ENCODE assay signal across 8 mouse cellular contexts in genomic region chr1:170771437-170772003, GRCm38 (mm10).
A peak's percentile ranks its signal among the peaks of the same experiment; 100 is the strongest.
DNase-seq lines count a peak whose midpoint lies in the region; ATAC-seq and TF ChIP-seq lines count a peak whose summit lies in the region.
"Had no signal": no experiment of that assay in that cellular context is flagged by ENCODE, and none has a peak within 500 bp of the region (broad histone marks: within the 10 kb centered on the region; RNA-seq: fewer than 3 reads in every experiment).

No protein-coding gene starts in this region.

- TF ChIP-seq CTCF in midbrain, postnatal 0 days (IDR thresholded peaks at IDR 0.05) = no peak
- TF ChIP-seq CTCF in left cerebral cortex, adult 2 months (IDR thresholded peaks at IDR 0.05) = no peak

- H3K9me3 ChIP-seq in stomach, embryonic 14.5 days (ENCODE audit: control insufficient read depth, low read depth, low read length) = no peaks in the 10 kb centered on the region
- no peaks in the 10 kb centered on the region for H3K9me3 ChIP-seq in hindbrain, embryonic 10.5 days
- H3K9me3 ChIP-seq in midbrain, postnatal 0 days (ENCODE audit: low read length) = no peaks in the 10 kb centered on the region
- H3K9me3 ChIP-seq: limb, embryonic 15.5 days had no signal

- WGBS in stomach, embryonic 14.5 days = 55% methylated on average over 25 of the region's 25 CpGs
- 83% methylated on average over 25 of the region's 25 CpGs for WGBS in hindbrain, embryonic 10.5 days
- 77% methylated on average over 25 of the region's 25 CpGs for WGBS in midbrain, postnatal 0 days

- H3K4me1 ChIP-seq in stomach, embryonic 14.5 days (ENCODE audit: control insufficient read depth, insufficient read depth, low read length) = peaks cover 9% of the 10 kb centered on the region; the same call in 1 of the 2 replicates
- no peaks in the 10 kb centered on the region for H3K4me1 ChIP-seq in hindbrain, embryonic 10.5 days (replicated peaks)
- H3K4me1 ChIP-seq in midbrain, postnatal 0 days (ENCODE audit: insufficient read depth, low read length) = no peaks in the 10 kb centered on the region

- peak; percentile 58 for DNase-seq in adrenal gland, adult 8-10 months
- DNase-seq in heart, adult 9 months (ENCODE audit: low spot score in 2 of 2) = peak; percentile 10 to 13
- DNase-seq in kidney, postnatal 10 days = peak; percentile 36
- DNase-seq in hindbrain, embryonic 10.5 days (ENCODE audit: low spot score) = no peak
- DNase-seq in midbrain, postnatal 0 days (ENCODE audit: low spot score) = no peak
- no peak for DNase-seq in left cerebral cortex, adult 2 months (ENCODE audit: extremely low spot score in 1 of 2, low spot score in 2 of 2)

- peak overlapping the region; percentile 22; the same call in 1 of the 2 replicates for H3K4me2 ChIP-seq in stomach, embryonic 14.5 days (replicated peaks; ENCODE audit: low read depth, low read length)
- H3K4me2 ChIP-seq in midbrain, postnatal 0 days (ENCODE audit: low read depth, low read length, poor library complexity, severe bottlenecking) = no peak overlapping the region
- H3K4me2 ChIP-seq: limb, embryonic 15.5 days had no signal

- H3K36me3 ChIP-seq in stomach, embryonic 14.5 days (ENCODE audit: control insufficient read depth, insufficient read depth, low read length) = no peaks in the 10 kb centered on the region
- H3K36me3 ChIP-seq in hindbrain, embryonic 10.5 days = no peaks in the 10 kb centered on the region
- no peaks in the 10 kb centered on the region for H3K36me3 ChIP-seq in midbrain, postnatal 0 days (ENCODE audit: insufficient read depth, low read length)

- no peaks in the 10 kb centered on the region for H3K27me3 ChIP-seq in stomach, embryonic 14.5 days (ENCODE audit: control insufficient read depth, insufficient read depth, low read length)
- no peaks in the 10 kb centered on the region for H3K27me3 ChIP-seq in hindbrain, embryonic 10.5 days (ENCODE audit: insufficient read depth, poor library complexity, severe bottlenecking)
- H3K27me3 ChIP-seq in midbrain, postnatal 0 days (ENCODE audit: insufficient read depth, low read length) = no peaks in the 10 kb centered on the region
- H3K27me3 ChIP-seq: limb, embryonic 15.5 days had no signal

- H3K27ac ChIP-seq in stomach, embryonic 14.5 days (ENCODE audit: low read length) = peak overlapping the region; percentile 48; the same call in 1 of the 2 replicates
- H3K27ac ChIP-seq in hindbrain, embryonic 10.5 days = no peak overlapping the region
- H3K27ac ChIP-seq in midbrain, postnatal 0 days (ENCODE audit: low read depth, low read length) = no peak overlapping the region
- no peak overlapping the region for H3K27ac ChIP-seq in left cerebral cortex, adult 2 months
- H3K27ac ChIP-seq: limb, embryonic 15.5 days had no signal

- H3K9ac ChIP-seq in stomach, embryonic 14.5 days (replicated peaks; ENCODE audit: low read depth, low read length) = no peak overlapping the region
- no peak overlapping the region for H3K9ac ChIP-seq in midbrain, postnatal 0 days (replicated peaks; ENCODE audit: low read length, poor library complexity, severe bottlenecking)
- H3K9ac ChIP-seq: limb, embryonic 15.5 days had no signal

- peak; percentile 56; the same call in 1 of the 2 replicates for ATAC-seq in stomach, embryonic 14.5 days (ENCODE audit: insufficient number of reproducible peaks, insufficient read depth, low FRiP score, low read depth)
- ATAC-seq in midbrain, postnatal 0 days (ENCODE audit: low FRiP score) = no peak

- no peak overlapping the region for H3K4me3 ChIP-seq in stomach, embryonic 14.5 days (ENCODE audit: low read depth, low read length)
- no peak overlapping the region for H3K4me3 ChIP-seq in hindbrain, embryonic 10.5 days
- H3K4me3 ChIP-seq in midbrain, postnatal 0 days (ENCODE audit: low read depth, low read length) = no peak overlapping the region
- H3K4me3 ChIP-seq in left cerebral cortex, adult 2 months = no peak overlapping the region
- H3K4me3 ChIP-seq: limb, embryonic 15.5 days had no signal

- intact Hi-C loops in left cerebral cortex, adult 2 months (cut with DNase I) = loop anchor here (5.0 kb wide), 1 partner anchor 134 kb away; no protein-coding TSS in a partner anchor

Comparison
In these comparisons a context has a peak if more than half of its experiments do, and no peak if none do; other contexts are left out.
1. DNase-seq: peak in adrenal gland, adult 8-10 months (single experiment), heart, adult 9 months (2 of 2) and kidney, postnatal 10 days (single experiment); none in hindbrain, embryonic 10.5 days (single experiment), midbrain, postnatal 0 days (single experiment) and left cerebral cortex, adult 2 months (0 of 2).